Mouse (Mus musculus): ENCODE data around the gene Fbxo21.

DNA sequence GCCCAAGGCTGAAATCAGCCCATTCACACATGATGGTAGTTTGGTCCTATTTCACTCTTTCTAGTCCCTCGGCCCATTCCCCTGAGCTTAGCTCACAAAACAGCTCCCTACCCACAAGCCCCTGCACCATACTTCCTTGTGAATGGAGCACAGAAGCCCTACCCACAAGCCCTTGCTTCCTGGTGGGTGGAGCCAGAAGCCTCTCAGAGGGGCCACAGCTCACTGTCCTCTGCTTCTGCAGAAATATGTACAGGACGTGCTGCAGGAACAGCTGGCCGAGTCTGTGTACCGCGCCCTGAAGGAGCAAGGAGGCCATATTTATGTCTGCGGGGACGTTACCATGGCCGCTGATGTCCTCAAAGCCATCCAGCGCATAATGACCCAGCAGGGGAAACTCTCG lies 27.1 kb upstream of the Fbxo21 start:
- TF ChIP-seq CTCF (IDR thresholded peaks at IDR 0.05) (no peak), EP300 (IDR thresholded peaks at IDR 0.05; ENCODE audit: insufficient read depth, low read depth, low read length) (no peak), POLR2A (IDR thresholded peaks at IDR 0.05; ENCODE audit: insufficient read depth, low read depth, low read length) (no peak)
